Mouse (Mus musculus): ENCODE results near the gene Ston1. TPM values are rescaled to one million over a fixed set of nuclear protein-coding genes. Genes with fewer than 3 reads are reported as not detected.

Gene Ston1
- polyA plus RNA-seq, 1 experiment from 2014 or later = 1.0 TPM

DNA sequence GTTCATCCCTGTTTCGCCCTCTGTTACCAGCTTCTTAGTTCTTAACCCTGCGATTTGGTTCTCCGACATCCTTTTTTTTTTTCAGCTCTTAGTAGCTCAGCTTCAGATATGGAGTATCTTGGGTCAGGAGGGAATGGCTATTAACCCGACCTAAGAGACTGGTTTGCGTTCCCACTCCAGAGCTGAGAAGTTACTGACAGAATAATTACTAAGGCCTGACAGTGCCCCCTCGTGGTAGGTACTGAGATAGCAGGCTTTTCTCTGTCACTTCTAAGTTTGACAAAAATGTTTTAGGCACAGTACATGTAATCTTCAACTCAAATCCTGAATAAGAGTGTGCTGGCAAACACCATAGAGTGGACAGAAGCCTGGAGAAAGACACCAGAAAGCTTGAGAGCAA is 43.5 kb downstream of the Ston1 start:
- H3K4me1 ChIP-seq (ENCODE audit: control insufficient read depth, insufficient read depth, low read length) = no peaks in the 10 kb centered on the region
- H3K27me3 ChIP-seq (ENCODE audit: control insufficient read depth, insufficient read depth, low read depth, low read length) = no peaks in the 10 kb centered on the region
- H3K4me2 ChIP-seq (ENCODE audit: low read length) = no peak overlapping the region
- WGBS = 28% methylated on average over 6 of the region's 6 CpGs
- no peaks in the 10 kb centered on the region for H3K9me3 ChIP-seq (replicated peaks; ENCODE audit: control insufficient read depth, low read length, poor library complexity, severe bottlenecking)
- H3K36me3 ChIP-seq (ENCODE audit: control insufficient read depth, insufficient read depth, low read length) = no peaks in the 10 kb centered on the region
- no peak overlapping the region for H3K4me3 ChIP-seq (ENCODE audit: low read depth, low read length)
- ATAC-seq = no peak
- no peak overlapping the region for H3K9ac ChIP-seq (ENCODE audit: low read depth, low read length)
- no peak overlapping the region for H3K27ac ChIP-seq (ENCODE audit: low read length)

DNA sequence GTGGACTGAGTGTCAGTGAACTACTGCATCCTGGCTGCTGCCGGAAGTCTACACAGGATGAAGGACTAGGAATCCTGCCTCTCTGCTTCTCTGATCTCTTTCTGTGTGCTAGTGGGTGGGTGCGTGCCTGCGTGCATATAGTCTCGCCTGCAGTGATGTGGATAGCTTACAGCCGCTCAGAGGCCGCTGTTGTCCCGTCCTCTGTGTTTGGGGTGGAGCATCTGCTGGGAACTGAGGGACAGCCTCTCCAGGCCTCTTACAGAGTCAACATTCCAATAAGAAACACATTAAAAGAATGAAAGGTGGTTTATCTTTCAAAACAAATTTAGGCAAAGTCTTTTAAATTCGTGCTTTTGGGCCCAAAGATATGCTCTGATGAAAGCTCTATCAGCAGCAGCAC is 44.4 kb downstream of the Ston1 start:
- Histone ChIP-seq H3K4me1 (ENCODE audit: control insufficient read depth, insufficient read depth, low read length) (no peaks in the 10 kb centered on the region), H3K27ac (ENCODE audit: low read length) (no peak overlapping the region), H3K27me3 (ENCODE audit: control insufficient read depth, insufficient read depth, low read depth, low read length) (no peaks in the 10 kb centered on the region), H3K4me2 (ENCODE audit: low read length) (no peak overlapping the region), H3K36me3 (ENCODE audit: control insufficient read depth, insufficient read depth, low read length) (no peaks in the 10 kb centered on the region), H3K9me3 (replicated peaks; ENCODE audit: control insufficient read depth, low read length, poor library complexity, severe bottlenecking) (no peaks in the 10 kb centered on the region), H3K9ac (ENCODE audit: low read depth, low read length) (no peak overlapping the region), H3K4me3 (ENCODE audit: low read depth, low read length) (no peak overlapping the region)
- ATAC-seq = no peak
- WGBS = 94% methylated on average over 8 of the region's 8 CpGs

DNA sequence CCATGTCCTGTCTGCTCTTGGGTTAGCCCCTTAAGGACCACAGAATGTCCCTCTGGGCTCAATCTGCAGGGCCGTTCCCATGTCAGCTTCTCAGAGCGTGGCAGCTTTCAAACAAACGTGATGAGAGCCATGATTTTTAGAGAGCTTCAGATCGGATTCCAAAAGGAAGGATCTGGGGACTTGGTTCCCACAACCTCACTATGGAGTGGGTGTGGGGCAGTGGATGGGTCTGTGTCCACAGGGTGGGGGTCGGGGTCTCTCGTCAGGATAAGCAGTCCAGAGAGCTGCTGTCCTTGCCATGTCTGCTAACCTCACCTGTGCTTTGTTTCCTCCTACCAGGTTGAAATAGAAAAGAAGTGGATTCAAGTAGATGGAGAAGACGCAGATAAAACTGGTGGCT is 47.4 kb downstream of the Ston1 start:
- no peak overlapping the region for H3K27ac ChIP-seq (ENCODE audit: low read length)
- H3K27me3 ChIP-seq (ENCODE audit: control insufficient read depth, insufficient read depth, low read depth, low read length) = no peaks in the 10 kb centered on the region
- H3K9ac ChIP-seq (ENCODE audit: low read depth, low read length) = no peak overlapping the region
- H3K9me3 ChIP-seq (replicated peaks; ENCODE audit: control insufficient read depth, low read length, poor library complexity, severe bottlenecking) = no peaks in the 10 kb centered on the region
- ATAC-seq = no peak; the same call in 1 of the 2 replicates
- no peaks in the 10 kb centered on the region for H3K36me3 ChIP-seq (ENCODE audit: control insufficient read depth, insufficient read depth, low read length)
- no peaks in the 10 kb centered on the region for H3K4me1 ChIP-seq (ENCODE audit: control insufficient read depth, insufficient read depth, low read length)
- H3K4me3 ChIP-seq (ENCODE audit: low read depth, low read length) = no peak overlapping the region
- 93% methylated on average over 7 of the region's 7 CpGs for WGBS
- no peak overlapping the region for H3K4me2 ChIP-seq (ENCODE audit: low read length)

DNA sequence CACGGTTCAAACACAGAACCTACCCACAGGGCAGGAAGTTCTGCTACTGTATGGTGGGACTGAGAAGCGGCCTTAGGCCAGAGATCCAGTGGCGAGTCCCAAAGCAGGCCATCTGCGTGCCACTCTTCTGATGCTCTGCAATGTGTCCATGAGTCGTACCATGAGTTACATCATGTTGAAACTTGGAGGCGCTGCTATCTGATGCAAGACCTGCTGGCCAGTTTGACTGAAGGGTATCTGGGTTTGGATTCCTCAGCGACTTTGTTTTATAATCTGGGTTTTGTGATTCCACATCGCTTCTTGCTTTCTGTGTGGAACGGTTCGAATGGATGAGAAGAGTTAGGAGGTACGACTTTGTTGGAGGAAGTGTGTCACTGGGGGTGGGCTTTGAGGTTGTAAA is 47.8 kb downstream of the Ston1 start:
- Histone ChIP-seq H3K36me3 (ENCODE audit: control insufficient read depth, insufficient read depth, low read length) (no peaks in the 10 kb centered on the region), H3K27ac (ENCODE audit: low read length) (no peak overlapping the region), H3K4me1 (ENCODE audit: control insufficient read depth, insufficient read depth, low read length) (no peaks in the 10 kb centered on the region), H3K9ac (ENCODE audit: low read depth, low read length) (no peak overlapping the region), H3K27me3 (ENCODE audit: control insufficient read depth, insufficient read depth, low read depth, low read length) (no peaks in the 10 kb centered on the region), H3K4me2 (ENCODE audit: low read length) (no peak overlapping the region), H3K4me3 (ENCODE audit: low read depth, low read length) (no peak overlapping the region), H3K9me3 (replicated peaks; ENCODE audit: control insufficient read depth, low read length, poor library complexity, severe bottlenecking) (no peaks in the 10 kb centered on the region)
- 93% methylated on average over 11 of the region's 11 CpGs for WGBS
- ATAC-seq = no peak

DNA sequence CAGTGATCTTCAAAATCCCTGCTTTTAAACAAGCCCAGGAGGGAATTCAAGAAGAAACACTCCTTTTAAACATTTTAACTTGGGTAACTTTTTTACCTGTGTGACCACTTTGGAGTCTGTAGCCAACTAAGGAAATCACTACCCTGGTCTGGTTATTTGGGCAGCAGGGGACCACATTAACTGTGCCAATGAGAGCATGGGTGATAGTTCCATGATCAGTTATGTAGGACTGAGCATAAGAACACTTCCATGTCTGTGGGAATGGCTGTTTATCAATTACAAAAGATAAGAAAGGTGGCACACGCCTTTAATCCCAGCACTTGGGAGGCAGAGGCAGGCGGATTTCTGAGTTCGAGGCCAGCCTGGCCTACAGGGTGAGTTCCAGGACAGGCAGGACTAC is 49.7 kb downstream of the Ston1 start:
- Histone ChIP-seq H3K4me3 (ENCODE audit: low read depth, low read length) (no peak overlapping the region), H3K27me3 (ENCODE audit: control insufficient read depth, insufficient read depth, low read depth, low read length) (no peaks in the 10 kb centered on the region), H3K36me3 (ENCODE audit: control insufficient read depth, insufficient read depth, low read length) (no peaks in the 10 kb centered on the region), H3K4me1 (ENCODE audit: control insufficient read depth, insufficient read depth, low read length) (peaks cover 3% of the 10 kb centered on the region; the same call in 1 of the 2 replicates), H3K9me3 (replicated peaks; ENCODE audit: control insufficient read depth, low read length, poor library complexity, severe bottlenecking) (no peaks in the 10 kb centered on the region), H3K9ac (ENCODE audit: low read depth, low read length) (no peak overlapping the region), H3K27ac (ENCODE audit: low read length) (no peak overlapping the region), H3K4me2 (ENCODE audit: low read length) (no peak overlapping the region)
- ATAC-seq = no peak
- 95% methylated on average over 3 of the region's 3 CpGs for WGBS

DNA sequence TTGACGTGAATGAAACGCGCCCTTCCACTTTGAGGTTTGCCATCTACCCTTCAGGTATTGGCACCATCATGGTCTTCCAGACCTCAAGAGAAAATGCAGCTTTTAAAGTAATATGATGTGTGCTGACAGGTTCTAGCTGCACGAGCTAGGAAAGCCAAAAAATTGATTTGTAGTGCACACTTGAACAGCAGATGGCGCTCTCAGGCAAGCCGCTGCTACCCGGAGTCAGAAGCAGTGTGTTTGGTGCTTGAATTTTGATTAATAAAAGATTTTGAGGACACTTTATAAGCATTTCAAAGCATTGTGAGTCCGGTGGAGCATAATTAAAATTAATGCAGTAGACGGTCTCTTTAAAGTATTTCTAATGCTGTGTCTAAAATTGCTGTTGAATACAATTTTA is 54.5 kb downstream of the Ston1 start:
- Histone ChIP-seq H3K36me3 (ENCODE audit: control insufficient read depth, insufficient read depth, low read length) (no peaks in the 10 kb centered on the region), H3K27ac (ENCODE audit: low read length) (no peak overlapping the region), H3K4me1 (ENCODE audit: control insufficient read depth, insufficient read depth, low read length) (peaks cover 9% of the 10 kb centered on the region), H3K9me3 (replicated peaks; ENCODE audit: control insufficient read depth, low read length, poor library complexity, severe bottlenecking) (no peaks in the 10 kb centered on the region), H3K4me3 (ENCODE audit: low read depth, low read length) (no peak overlapping the region), H3K9ac (ENCODE audit: low read depth, low read length) (0 out of 2 replicates have a peak overlapping the region, but pooled peaks have one; percentile 30), H3K27me3 (ENCODE audit: control insufficient read depth, insufficient read depth, low read depth, low read length) (no peaks in the 10 kb centered on the region), H3K4me2 (ENCODE audit: low read length) (no peak overlapping the region)
- 3% methylated on average over 9 of the region's 9 CpGs for WGBS
- ATAC-seq = peak; percentile 80

DNA sequence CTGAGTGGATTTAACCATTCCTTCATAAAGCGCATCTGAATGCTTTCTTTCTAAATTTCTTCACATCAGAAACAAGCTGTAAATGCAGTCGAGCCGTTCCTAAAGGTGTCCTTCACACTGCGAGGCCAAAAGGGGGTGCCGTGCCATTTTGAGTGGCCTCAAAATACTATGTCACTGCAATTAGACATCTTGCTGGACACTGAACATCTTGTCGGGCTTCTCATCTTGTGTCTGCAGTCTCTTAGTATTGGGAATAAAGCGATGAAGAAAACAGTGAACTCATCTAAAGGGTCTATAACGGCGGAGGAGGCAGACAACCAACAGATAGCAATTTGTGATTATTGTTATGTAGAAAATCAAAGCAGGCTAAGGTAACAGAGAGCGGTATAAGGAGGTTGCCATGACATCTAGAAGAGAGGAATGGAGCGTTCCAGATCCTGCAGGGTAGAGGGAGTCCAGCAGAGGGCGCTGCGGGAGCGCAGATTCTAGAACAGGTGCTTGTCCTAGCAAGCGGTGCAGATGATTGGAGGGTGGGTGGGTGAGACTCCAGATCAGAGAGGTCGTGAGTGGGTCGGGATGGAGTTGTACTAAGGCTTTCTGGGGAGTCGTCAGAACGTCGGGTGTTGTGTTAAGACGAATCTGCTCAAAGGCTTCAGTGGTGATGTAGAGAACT is 55.4 kb downstream of the Ston1 start:
- Histone ChIP-seq H3K27ac (ENCODE audit: low read length) (peak overlapping the region; percentile 60), H3K9ac (ENCODE audit: low read depth, low read length) (peak overlapping the region; percentile 23), H3K4me2 (ENCODE audit: low read length) (peak overlapping the region; percentile 42), H3K4me1 (ENCODE audit: control insufficient read depth, insufficient read depth, low read length) (peaks cover 9% of the 10 kb centered on the region), H3K4me3 (ENCODE audit: low read depth, low read length) (peak overlapping the region; percentile 10; the same call in 1 of the 2 replicates), H3K9me3 (replicated peaks; ENCODE audit: control insufficient read depth, low read length, poor library complexity, severe bottlenecking) (no peaks in the 10 kb centered on the region), H3K36me3 (ENCODE audit: control insufficient read depth, insufficient read depth, low read length) (no peaks in the 10 kb centered on the region), H3K27me3 (ENCODE audit: control insufficient read depth, insufficient read depth, low read depth, low read length) (no peaks in the 10 kb centered on the region)
- 14% methylated on average over 21 of the region's 21 CpGs for WGBS
- peak; percentile 85 for ATAC-seq

DNA sequence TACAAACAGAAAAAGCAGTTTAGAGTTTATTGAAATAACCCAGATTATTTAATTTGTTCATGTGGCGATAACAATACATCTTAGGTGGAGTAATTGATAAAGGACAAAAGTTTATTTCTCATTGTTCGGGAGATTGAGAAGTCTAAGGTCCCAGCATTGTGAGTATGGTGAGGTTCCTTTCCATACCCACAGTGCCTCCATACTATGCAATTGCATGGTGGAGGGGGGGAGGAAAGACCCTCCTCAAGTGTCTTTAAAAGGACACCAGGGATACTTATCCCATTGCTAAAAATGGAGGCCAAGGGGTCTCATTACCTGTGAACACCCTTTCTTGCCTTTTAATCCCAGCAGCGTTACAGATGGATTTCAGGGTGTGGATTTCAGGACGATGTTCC is 55.9 kb downstream of the Ston1 start:
- Histone ChIP-seq H3K27ac (ENCODE audit: low read length) (no peak overlapping the region), H3K4me2 (ENCODE audit: low read length) (peak overlapping the region; percentile 42), H3K4me3 (ENCODE audit: low read depth, low read length) (no peak overlapping the region), H3K36me3 (ENCODE audit: control insufficient read depth, insufficient read depth, low read length) (no peaks in the 10 kb centered on the region), H3K9me3 (replicated peaks; ENCODE audit: control insufficient read depth, low read length, poor library complexity, severe bottlenecking) (no peaks in the 10 kb centered on the region), H3K4me1 (ENCODE audit: control insufficient read depth, insufficient read depth, low read length) (peaks cover 9% of the 10 kb centered on the region), H3K9ac (ENCODE audit: low read depth, low read length) (no peak overlapping the region), H3K27me3 (ENCODE audit: control insufficient read depth, insufficient read depth, low read depth, low read length) (no peaks in the 10 kb centered on the region)
- WGBS = 75% methylated on average over 4 of the region's 4 CpGs
- ATAC-seq = 0 out of 2 replicates have a peak, but pooled peaks have one; percentile 12

DNA sequence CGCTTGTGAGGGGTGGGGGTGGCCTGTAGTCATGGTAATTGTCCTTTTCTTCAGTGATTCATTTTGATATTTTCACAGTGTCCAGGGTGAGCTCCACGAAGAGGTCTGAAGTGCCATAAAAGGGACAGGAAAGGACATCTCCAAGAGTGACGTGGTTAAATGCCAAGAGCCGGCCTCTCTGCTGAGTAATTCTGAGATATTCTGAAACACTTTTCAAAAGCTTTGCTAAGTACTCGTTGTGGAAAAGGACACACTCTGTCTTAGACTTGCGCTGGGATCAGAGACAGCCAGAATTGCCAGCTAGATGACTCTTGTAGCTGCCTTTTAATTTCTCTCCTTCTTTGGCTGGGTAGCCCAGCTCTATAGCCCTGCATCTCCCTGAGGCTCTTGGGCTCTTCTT is 61.0 kb downstream of the Ston1 start:
- Histone ChIP-seq H3K9me3 (replicated peaks; ENCODE audit: control insufficient read depth, low read length, poor library complexity, severe bottlenecking) (no peaks in the 10 kb centered on the region), H3K27me3 (ENCODE audit: control insufficient read depth, insufficient read depth, low read depth, low read length) (no peaks in the 10 kb centered on the region), H3K4me2 (ENCODE audit: low read length) (no peak overlapping the region), H3K27ac (ENCODE audit: low read length) (no peak overlapping the region), H3K9ac (ENCODE audit: low read depth, low read length) (no peak overlapping the region), H3K4me1 (ENCODE audit: control insufficient read depth, insufficient read depth, low read length) (no peaks in the 10 kb centered on the region), H3K4me3 (ENCODE audit: low read depth, low read length) (no peak overlapping the region), H3K36me3 (ENCODE audit: control insufficient read depth, insufficient read depth, low read length) (no peaks in the 10 kb centered on the region)
- WGBS = 76% methylated on average over 6 of the region's 6 CpGs
- no peak for ATAC-seq
